Mouse (Mus musculus) CD4-positive, CD25-positive, alpha-beta regulatory T cell, adult 9 weeks (primary cell): ENCODE data around the gene Ddhd1. TPM values are rescaled to one million over a fixed set of nuclear protein-coding genes. Genes with fewer than 3 reads are reported as not detected.

Source experiments
- polyA plus RNA-seq: library from polyadenylated mRNA; unstranded; fragments of 100-300 nt; shearing (Covaris generic); gene quantifications from one replicate; pipeline ENCODE4 v1.2.1, GENCODE M21; 2017

Gene Ddhd1
- 5.4 TPM for polyA plus RNA-seq

DNA sequence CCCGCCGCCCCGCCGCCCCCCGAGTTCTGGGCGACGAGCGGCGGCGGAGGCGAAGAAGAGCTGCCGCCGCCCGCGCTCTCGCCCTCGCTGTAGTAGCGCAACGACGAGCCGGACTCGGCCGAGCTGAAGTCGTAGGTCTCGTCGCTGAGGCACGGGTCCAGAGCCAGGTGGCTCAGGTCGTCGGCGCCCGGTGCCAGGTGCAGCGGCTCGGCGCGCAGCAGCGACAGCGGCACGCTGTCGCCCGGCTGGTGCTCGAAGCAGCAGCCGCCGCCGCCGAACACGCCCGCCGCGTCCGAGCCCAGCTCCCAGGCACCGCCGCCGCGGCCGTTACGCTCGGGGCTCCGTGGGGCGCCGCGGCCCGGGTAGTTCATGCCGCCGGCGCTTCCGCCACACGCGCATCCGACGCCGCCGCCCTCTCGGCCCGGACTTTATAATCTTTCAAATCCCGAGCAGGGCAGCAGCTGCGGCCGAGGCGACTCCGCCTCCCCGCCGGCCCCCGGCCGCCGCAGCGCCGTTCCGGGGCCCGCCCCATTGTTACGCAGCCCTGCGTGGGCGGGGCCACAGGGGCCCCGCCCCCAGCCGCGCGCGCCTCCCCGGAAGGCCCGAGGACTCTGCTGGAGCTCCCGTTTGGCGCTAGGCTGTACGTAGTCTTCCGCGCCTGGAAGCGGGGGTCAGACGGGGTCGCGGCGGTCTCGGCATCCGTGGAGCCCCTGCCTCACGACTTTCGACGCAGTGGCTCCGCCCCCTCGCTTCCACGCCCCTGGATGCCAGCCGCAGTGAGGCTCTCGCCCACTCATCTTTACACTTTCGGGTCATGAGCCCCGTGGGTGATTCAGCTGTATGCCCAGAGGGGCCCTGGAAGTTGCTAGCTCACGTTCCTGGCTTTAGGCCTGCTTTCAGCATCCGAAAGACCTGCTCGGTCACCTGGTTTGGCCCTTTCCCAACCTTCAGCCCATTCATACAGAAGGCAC, at the start of gene Ddhd1:
Ddhd1 (minus strand) TSS at position 503 of the 971 bp plus-strand sequence.

Other genes starting within 250 kb of the Ddhd1 start
- 0.50 TPM for gene Fermt2, start 128.0 kb downstream of the Ddhd1 start, polyA plus RNA-seq